Mouse (Mus musculus): ENCODE data around the gene Cphx3.
"Not testable (repeated sequence)": the region's sequence is repeated elsewhere in the genome, so short reads cannot be mapped to it uniquely, and the experiment has no call there.

DNA sequence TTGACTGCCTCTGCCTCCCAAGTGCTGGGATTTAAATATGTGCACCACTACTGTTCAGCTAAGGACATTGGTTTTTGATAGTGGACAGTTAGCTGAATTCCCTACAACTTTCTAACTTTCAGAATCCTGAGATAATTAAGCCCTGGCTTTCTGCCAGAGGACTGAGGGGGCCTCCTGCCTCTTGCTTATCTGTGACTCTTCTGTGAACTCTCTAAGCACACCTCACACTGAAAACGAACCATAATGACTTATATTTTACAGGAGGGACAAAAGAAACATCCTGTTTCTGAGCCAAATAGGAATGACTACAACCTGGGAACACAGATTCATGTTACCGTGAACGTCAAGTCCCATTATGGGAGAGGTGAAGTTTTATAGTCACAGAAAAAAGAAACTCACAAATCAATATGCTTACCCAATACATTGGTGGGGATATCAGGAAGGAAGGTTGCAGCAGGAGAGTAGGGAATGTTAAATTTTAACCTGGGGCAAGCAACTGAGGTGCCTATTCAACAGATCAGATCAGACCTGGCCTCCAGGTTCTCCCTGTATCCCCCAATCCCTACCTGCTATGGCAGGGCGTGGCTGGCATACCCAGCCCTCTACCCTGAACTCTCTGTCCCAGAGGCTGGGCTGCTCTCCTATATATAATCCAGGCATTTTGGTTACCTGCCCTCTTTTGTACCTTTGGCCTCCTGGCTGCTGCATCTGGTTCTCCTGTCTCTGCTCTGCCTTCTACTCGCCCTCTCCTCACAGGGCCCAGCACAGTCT is 5.3 kb upstream of the Cphx3 start:
- TF ChIP-seq EP300 (IDR thresholded peaks at IDR 0.05; ENCODE audit: low read depth in 1 of 2, low read length in 2 of 2); POLR2A (IDR thresholded peaks at IDR 0.05; ENCODE audit: control insufficient read depth in 1 of 2, insufficient read depth in 1 of 2, low read depth in 1 of 2, low read length in 2 of 2, poor library complexity in 1 of 2); JUND (IDR thresholded peaks at IDR 0.05; ENCODE audit: low read depth, low read length); TCF12 (IDR thresholded peaks at IDR 0.05; ENCODE audit: low read depth, low read length); ZMIZ1 (IDR thresholded peaks at IDR 0.05; ENCODE audit: low read depth, low read length); USF2 (IDR thresholded peaks at IDR 0.05; ENCODE audit: borderline replicate concordance in 1 of 2, insufficient read depth in 1 of 2, low read depth in 1 of 2, low read length in 2 of 2): not testable (repeated sequence)
